Mouse (Mus musculus): ENCODE measurements at regions not wholly inside any gene's neighbourhood (a gene's known extent, or its start where the extent isn't known, plus 50 kb on each side); places are given as distances from the start of the nearest gene placed in this dataset.
"Not testable (repeated sequence)": the region's sequence is repeated elsewhere in the genome, so short reads cannot be mapped to it uniquely, and the experiment has no call there.

DNA sequence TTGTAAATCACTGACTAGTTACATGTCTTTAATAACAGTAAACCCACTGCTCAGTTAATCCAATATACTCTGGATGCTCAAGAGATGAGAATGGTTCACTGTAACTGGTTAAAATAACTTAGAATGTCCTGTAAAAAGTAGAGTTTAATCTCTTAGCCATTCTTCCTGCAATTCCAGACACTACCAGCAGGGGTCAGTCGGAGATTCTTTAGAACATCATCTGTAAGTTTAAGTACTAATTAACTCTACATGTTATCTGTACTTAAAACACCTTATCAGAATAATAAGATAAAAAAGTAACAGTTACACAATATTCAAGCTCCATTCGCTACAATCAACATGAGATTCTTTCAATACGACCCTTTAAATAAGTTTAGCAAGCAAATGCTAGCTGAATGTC, 58.7 kb upstream of the Olig3 start:
- Histone ChIP-seq H3K4me2 (ENCODE audit: low read length) (no peak overlapping the region), H3K4me1 (ENCODE audit: control insufficient read depth in 2 of 2, insufficient read depth in 2 of 2, low read length in 2 of 2) (no peaks in the 10 kb centered on the region), H3K9ac (ENCODE audit: low read length) (no peak overlapping the region), H3K27me3 (ENCODE audit: control insufficient read depth, insufficient read depth, low read length) (no peaks in the 10 kb centered on the region), H3K27ac (replicated peaks in 1 of 2; ENCODE audit: control insufficient read depth in 1 of 2, insufficient read depth in 1 of 2, low read depth in 2 of 2, low read length in 2 of 2) (no peak overlapping the region), H3K4me3 (ENCODE audit: control insufficient read depth in 1 of 2, insufficient read depth in 1 of 2, low read depth in 1 of 2, low read length in 2 of 2) (no peak overlapping the region), H3K36me3 (ENCODE audit: control insufficient read depth, insufficient read depth, low read length) (no peaks in the 10 kb centered on the region), H3K9me3 (ENCODE audit: control insufficient read depth, low read length) (no peaks in the 10 kb centered on the region)
- ATAC-seq (ENCODE audit: insufficient number of reproducible peaks, insufficient read depth, low FRiP score, low read depth), result no peak
- WGBS, result 47% methylated on average over 3 of the region's 3 CpGs

DNA sequence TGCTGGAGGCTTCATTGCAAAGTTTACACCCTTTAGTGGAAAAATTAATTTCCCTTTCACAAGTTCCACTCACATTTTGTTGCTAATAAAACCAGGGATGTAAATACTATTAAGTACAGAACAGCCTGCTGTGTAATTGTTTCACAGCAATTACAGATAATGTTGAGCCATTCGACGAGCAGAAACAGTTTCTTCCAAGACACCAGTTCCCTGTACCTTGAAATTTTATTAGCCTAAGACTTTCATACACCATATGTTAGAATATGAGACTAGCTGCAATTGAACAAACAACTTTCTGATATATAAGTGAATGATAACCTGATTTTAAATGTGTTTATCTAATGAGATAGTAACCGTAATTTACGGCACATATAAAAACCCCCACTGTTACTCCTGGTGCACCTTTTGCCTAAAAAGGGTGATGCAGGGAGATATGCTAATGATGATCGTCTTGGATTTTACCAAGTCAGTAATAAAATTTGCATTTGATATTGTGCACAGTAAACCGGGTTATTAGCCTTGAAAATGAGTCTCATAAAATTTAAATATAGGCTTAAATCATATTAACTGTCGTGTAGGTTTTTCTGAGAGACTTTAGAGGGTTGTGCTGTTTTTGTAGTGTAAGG, 60.8 kb upstream of the Olig3 start:
- Histone ChIP-seq H3K9ac (ENCODE audit: low read length) (no peak overlapping the region), H3K27ac (replicated peaks in 1 of 2; ENCODE audit: control insufficient read depth in 1 of 2, insufficient read depth in 1 of 2, low read depth in 2 of 2, low read length in 2 of 2) (no peak overlapping the region), H3K36me3 (ENCODE audit: control insufficient read depth, insufficient read depth, low read length) (no peaks in the 10 kb centered on the region), H3K4me1 (ENCODE audit: control insufficient read depth in 2 of 2, insufficient read depth in 2 of 2, low read length in 2 of 2) (no peaks in the 10 kb centered on the region), H3K4me2 (ENCODE audit: low read length) (no peak overlapping the region), H3K27me3 (ENCODE audit: control insufficient read depth, insufficient read depth, low read length) (no peaks in the 10 kb centered on the region), H3K4me3 (ENCODE audit: control insufficient read depth in 1 of 2, insufficient read depth in 1 of 2, low read depth in 1 of 2, low read length in 2 of 2) (no peak overlapping the region), H3K9me3 (ENCODE audit: control insufficient read depth, low read length) (no peaks in the 10 kb centered on the region)
- WGBS, result 76% methylated on average over 7 of the region's 7 CpGs
- ATAC-seq (ENCODE audit: insufficient number of reproducible peaks, insufficient read depth, low FRiP score, low read depth), result no peak

DNA sequence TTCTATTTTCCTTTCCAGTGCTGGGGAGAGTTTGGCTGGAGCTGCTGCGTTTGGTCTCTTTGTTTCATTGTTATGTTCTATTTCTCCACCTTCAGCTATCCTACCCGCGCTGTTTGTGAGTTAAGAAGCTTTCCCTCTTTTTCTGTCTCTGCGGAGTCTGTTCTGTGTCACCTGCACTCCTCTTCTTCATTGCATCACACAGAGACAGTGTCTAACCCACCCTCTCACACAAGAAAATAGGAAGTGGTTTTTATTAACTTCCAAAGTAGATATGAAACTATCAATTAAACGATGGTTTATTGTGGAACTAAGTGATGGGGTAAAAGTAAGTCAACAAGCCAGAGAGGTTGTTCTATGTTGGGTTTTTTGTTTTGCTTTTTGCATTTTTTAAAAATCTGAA, 64.9 kb upstream of the Olig3 start:
- no peak overlapping the region for H3K9ac ChIP-seq (ENCODE audit: low read length)
- no peak overlapping the region for H3K4me2 ChIP-seq (ENCODE audit: low read length)
- no peaks in the 10 kb centered on the region for H3K27me3 ChIP-seq (ENCODE audit: control insufficient read depth, insufficient read depth, low read length)
- H3K9me3 ChIP-seq (ENCODE audit: control insufficient read depth, low read length), result no peaks in the 10 kb centered on the region
- H3K27ac ChIP-seq (replicated peaks in 1 of 2; ENCODE audit: control insufficient read depth in 1 of 2, insufficient read depth in 1 of 2, low read depth in 2 of 2, low read length in 2 of 2), result no peak overlapping the region
- no peaks in the 10 kb centered on the region for H3K4me1 ChIP-seq (ENCODE audit: control insufficient read depth in 2 of 2, insufficient read depth in 2 of 2, low read length in 2 of 2)
- no peak for ATAC-seq (ENCODE audit: insufficient number of reproducible peaks, insufficient read depth, low FRiP score, low read depth)
- H3K36me3 ChIP-seq (ENCODE audit: control insufficient read depth, insufficient read depth, low read length), result no peaks in the 10 kb centered on the region
- whole genome bisulfite sequencing, result 85% methylated on average over 5 of the region's 5 CpGs
- no peak overlapping the region for H3K4me3 ChIP-seq (ENCODE audit: control insufficient read depth in 1 of 2, insufficient read depth in 1 of 2, low read depth in 1 of 2, low read length in 2 of 2)

DNA sequence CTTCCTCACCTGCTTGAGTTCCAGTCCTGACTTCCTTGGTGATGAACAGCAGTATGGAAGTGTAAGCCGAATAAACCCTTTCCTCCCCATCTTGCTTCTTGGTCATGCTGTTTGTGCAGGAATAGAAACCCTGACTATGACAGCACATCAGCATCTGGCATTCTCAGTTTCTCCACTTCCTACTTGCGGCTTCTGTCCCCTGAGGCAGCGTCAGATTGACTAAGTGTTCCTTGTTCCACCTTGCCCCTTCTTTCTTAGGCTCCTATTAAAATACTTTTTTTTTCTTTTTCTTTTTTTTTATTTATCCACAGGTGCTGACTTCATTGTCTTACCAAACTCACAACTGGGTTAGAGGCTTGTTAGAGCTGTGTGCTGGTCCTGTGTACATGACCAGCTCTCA, 65.3 kb upstream of the Olig3 start:
- not testable (repeated sequence) for H3K36me3 ChIP-seq (ENCODE audit: control insufficient read depth, insufficient read depth, low read length); ATAC-seq (ENCODE audit: insufficient number of reproducible peaks, insufficient read depth, low FRiP score, low read depth); H3K4me1 ChIP-seq (ENCODE audit: control insufficient read depth in 2 of 2, insufficient read depth in 2 of 2, low read length in 2 of 2); H3K27me3 ChIP-seq (ENCODE audit: control insufficient read depth, insufficient read depth, low read length); H3K4me3 ChIP-seq (ENCODE audit: control insufficient read depth in 1 of 2, insufficient read depth in 1 of 2, low read depth in 1 of 2, low read length in 2 of 2); H3K27ac ChIP-seq (replicated peaks in 1 of 2; ENCODE audit: control insufficient read depth in 1 of 2, insufficient read depth in 1 of 2, low read depth in 2 of 2, low read length in 2 of 2); H3K9ac ChIP-seq (ENCODE audit: low read length); H3K4me2 ChIP-seq (ENCODE audit: low read length); H3K9me3 ChIP-seq (ENCODE audit: control insufficient read depth, low read length)
- WGBS, result 79% methylated on average over 3 of the region's 3 CpGs

DNA sequence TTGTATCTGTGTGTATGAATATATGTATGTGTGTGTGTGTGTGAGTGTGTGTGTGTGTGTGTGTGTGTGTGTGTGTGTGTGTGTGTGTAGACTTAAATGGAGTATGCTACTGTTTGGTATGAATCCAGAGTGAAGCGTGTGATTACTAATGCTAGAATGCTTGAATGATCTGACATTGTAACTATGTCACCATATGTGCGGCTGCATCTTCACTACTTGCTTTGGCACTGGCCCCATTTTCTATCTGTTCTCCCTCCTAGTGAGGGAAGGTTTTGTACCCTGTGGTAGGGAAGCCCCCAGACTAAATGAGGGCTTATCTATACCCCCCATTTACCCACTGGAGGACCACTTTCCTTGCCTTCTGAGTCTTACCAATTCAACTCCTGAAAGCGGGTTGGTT, 74.2 kb upstream of the Olig3 start:
- 94% methylated on average over 3 of the region's 3 CpGs for whole genome bisulfite sequencing
- Histone ChIP-seq H3K4me3 (ENCODE audit: control insufficient read depth in 1 of 2, insufficient read depth in 1 of 2, low read depth in 1 of 2, low read length in 2 of 2) (no peak overlapping the region), H3K9me3 (ENCODE audit: control insufficient read depth, low read length) (no peaks in the 10 kb centered on the region), H3K27ac (replicated peaks in 1 of 2; ENCODE audit: control insufficient read depth in 1 of 2, insufficient read depth in 1 of 2, low read depth in 2 of 2, low read length in 2 of 2) (no peak overlapping the region), H3K9ac (ENCODE audit: low read length) (no peak overlapping the region), H3K27me3 (ENCODE audit: control insufficient read depth, insufficient read depth, low read length) (no peaks in the 10 kb centered on the region), H3K4me2 (ENCODE audit: low read length) (no peak overlapping the region), H3K36me3 (ENCODE audit: control insufficient read depth, insufficient read depth, low read length) (no peaks in the 10 kb centered on the region), H3K4me1 (ENCODE audit: control insufficient read depth in 2 of 2, insufficient read depth in 2 of 2, low read length in 2 of 2) (no peaks in the 10 kb centered on the region)
- ATAC-seq (ENCODE audit: insufficient number of reproducible peaks, insufficient read depth, low FRiP score, low read depth), result no peak

DNA sequence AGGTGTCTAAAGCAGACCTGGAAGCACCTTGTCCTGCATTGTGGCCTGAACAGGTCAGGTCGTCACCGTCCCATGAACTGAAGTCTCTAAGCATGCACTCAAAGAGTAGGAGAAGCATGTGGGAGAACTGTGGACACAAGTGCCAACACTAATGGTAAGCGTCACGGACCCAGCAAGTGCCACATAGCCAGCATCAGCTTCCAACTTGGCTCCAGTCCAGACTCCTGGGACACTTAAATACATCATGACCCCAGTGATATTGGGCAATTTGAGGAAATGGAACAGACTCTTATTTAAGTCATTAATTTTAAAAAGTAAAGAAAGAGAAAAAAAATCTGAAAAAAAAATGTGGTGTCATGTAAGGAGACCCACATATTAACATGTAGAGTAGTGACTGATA, 75.3 kb upstream of the Olig3 start:
- Histone ChIP-seq H3K4me3 (ENCODE audit: control insufficient read depth in 1 of 2, insufficient read depth in 1 of 2, low read depth in 1 of 2, low read length in 2 of 2) (no peak overlapping the region), H3K27me3 (ENCODE audit: control insufficient read depth, insufficient read depth, low read length) (no peaks in the 10 kb centered on the region), H3K9me3 (ENCODE audit: control insufficient read depth, low read length) (no peaks in the 10 kb centered on the region), H3K4me1 (ENCODE audit: control insufficient read depth in 2 of 2, insufficient read depth in 2 of 2, low read length in 2 of 2) (no peaks in the 10 kb centered on the region), H3K9ac (ENCODE audit: low read length) (no peak overlapping the region), H3K4me2 (ENCODE audit: low read length) (no peak overlapping the region), H3K27ac (replicated peaks in 1 of 2; ENCODE audit: control insufficient read depth in 1 of 2, insufficient read depth in 1 of 2, low read depth in 2 of 2, low read length in 2 of 2) (no peak overlapping the region), H3K36me3 (ENCODE audit: control insufficient read depth, insufficient read depth, low read length) (no peaks in the 10 kb centered on the region)
- 63% methylated on average over 4 of the region's 4 CpGs for WGBS
- ATAC-seq (ENCODE audit: insufficient number of reproducible peaks, insufficient read depth, low FRiP score, low read depth), result no peak

DNA sequence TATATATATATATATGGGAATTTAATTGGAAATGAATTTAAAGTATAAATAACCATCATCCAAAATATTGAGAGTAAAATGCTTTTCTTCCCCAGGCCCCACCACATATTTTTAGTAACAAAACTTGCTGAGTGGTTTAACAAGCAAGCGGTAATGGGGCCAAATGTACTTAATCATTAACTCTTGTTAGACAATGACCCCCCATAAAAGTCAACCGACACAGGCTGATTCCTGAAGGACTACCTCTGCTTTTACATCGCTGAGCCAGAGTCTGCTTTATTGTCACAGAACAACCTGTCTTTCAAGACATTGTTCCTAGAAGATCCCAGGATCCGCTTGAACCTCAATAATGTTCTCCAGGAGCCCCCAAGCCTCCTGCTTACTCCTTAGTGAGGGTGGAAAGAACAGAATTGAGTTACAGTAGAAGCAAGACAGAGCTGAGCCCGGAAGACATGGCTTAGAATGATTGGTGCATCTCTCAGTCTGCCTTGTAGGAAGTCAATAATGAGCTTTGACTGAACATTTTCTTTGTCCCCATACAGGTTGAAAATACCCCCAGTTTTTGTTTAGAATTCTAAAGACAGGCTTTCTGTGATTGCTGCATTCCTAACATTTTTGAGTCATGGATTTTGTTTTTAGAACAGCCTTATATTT, 78.0 kb upstream of the Olig3 start:
- Histone ChIP-seq H3K9me3 (ENCODE audit: control insufficient read depth, low read length) (no peaks in the 10 kb centered on the region), H3K4me2 (ENCODE audit: low read length) (no peak overlapping the region), H3K27ac (replicated peaks in 1 of 2; ENCODE audit: control insufficient read depth in 1 of 2, insufficient read depth in 1 of 2, low read depth in 2 of 2, low read length in 2 of 2) (no peak overlapping the region), H3K27me3 (ENCODE audit: control insufficient read depth, insufficient read depth, low read length) (no peaks in the 10 kb centered on the region), H3K9ac (ENCODE audit: low read length) (no peak overlapping the region), H3K4me3 (ENCODE audit: control insufficient read depth in 1 of 2, insufficient read depth in 1 of 2, low read depth in 1 of 2, low read length in 2 of 2) (no peak overlapping the region), H3K36me3 (ENCODE audit: control insufficient read depth, insufficient read depth, low read length) (no peaks in the 10 kb centered on the region), H3K4me1 (ENCODE audit: control insufficient read depth in 2 of 2, insufficient read depth in 2 of 2, low read length in 2 of 2) (no peaks in the 10 kb centered on the region)
- no peak for ATAC-seq (ENCODE audit: insufficient number of reproducible peaks, insufficient read depth, low FRiP score, low read depth)
- WGBS, result 68% methylated on average over 5 of the region's 5 CpGs
